Mouse (Mus musculus): Measurements from ENCODE around the gene Tmem63a. TPM values are rescaled to one million over a fixed set of nuclear protein-coding genes. Genes with fewer than 3 reads are reported as not detected.
A peak's percentile ranks its signal among the peaks of the same experiment; 100 is the strongest.

Tmem63a gene
- polyA plus RNA-seq, 1 experiment from 2014 or later: 9.3 TPM

DNA sequence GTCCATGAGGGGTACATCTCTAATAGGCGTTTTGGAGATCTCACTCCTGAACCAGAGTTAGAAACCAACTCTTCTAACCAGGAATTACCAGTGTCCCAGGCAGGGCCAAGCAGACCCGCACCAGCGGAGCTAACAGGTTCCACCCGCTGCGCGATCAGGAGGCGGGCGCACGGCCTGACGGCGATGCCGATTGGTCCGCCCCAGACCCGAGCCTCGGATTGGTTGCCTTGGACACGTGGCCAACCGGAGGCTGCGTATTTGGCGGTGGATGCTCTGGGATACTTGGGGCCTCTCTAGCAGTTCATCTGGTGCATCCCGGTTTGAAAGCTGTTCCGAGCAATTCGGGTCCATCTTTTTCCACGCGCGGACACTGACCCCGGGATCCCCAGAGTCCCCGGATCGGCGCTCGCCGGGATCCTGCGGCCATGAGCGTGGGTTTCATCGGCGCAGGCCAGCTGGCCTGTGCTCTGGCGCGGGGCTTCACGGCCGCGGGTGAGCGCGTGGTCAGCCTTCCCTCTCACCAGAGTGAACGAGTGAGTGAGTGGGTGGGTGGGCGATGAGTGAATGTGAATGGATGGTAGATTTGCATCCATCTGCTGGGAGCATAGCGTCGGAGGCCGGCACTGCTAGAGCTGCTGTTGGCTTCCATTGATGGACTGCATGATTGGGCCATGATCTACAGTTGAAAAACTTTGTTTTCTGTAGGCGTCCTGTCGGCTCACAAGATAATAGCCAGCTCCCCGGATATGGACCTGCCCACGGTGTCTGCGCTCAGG is 37.9 kb upstream of the Tmem63a start, which contains the start of gene Pycr2:
Gene Pycr2, plus strand, starts transcription at position 255 of the 776 bp plus-strand sequence.
- Histone ChIP-seq H3K9me3 (ENCODE audit: control insufficient read depth, low read length) (no peaks in the 10 kb centered on the region), H3K4me2 (ENCODE audit: low read length) (peak within 1 kb of the TSS; percentile 92), H3K4me3 (ENCODE audit: control insufficient read depth in 1 of 2, insufficient read depth in 1 of 2, low read depth in 1 of 2, low read length in 2 of 2) (peak within 1 kb of the TSS; percentile 77 to 95), H3K4me1 (ENCODE audit: control insufficient read depth in 2 of 2, insufficient read depth in 2 of 2, low read length in 2 of 2) (peaks cover 8 to 15% of the 10 kb centered on the region in 2 experiments), H3K9ac (ENCODE audit: low read length) (peak within 1 kb of the TSS; percentile 86), H3K27me3 (ENCODE audit: control insufficient read depth, insufficient read depth, low read length) (no peaks in the 10 kb centered on the region), H3K27ac (replicated peaks in 1 of 2; ENCODE audit: control insufficient read depth in 1 of 2, insufficient read depth in 1 of 2, low read depth in 2 of 2, low read length in 2 of 2) (peak within 1 kb of the TSS; percentile 58 to 69), H3K36me3 (ENCODE audit: control insufficient read depth, insufficient read depth, low read length) (peaks cover 28% of the 10 kb centered on the region)
- ATAC-seq (ENCODE audit: insufficient number of reproducible peaks, insufficient read depth, low FRiP score, low read depth): peak; percentile 98
- under 1% methylated on average over 52 of the region's 52 CpGs for WGBS

DNA sequence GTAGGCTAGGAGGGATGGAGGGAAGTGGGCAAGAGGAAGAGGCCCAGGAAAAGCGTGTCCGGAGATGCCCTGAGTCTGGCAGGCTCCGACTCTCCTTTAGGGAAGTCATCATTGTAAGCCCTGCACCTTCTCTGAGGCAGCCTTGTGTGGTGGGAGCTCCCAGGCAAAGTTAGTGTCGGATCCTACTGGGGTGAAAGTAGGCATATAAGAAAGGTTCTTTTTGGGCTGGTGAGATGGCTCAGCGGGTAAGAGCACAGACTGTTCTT is 37.4 kb upstream of the Tmem63a start:
- H3K4me1 ChIP-seq (ENCODE audit: control insufficient read depth in 2 of 2, insufficient read depth in 2 of 2, low read length in 2 of 2): peaks cover 8 to 15% of the 10 kb centered on the region in 2 experiments
- peak overlapping the region; percentile 86 for H3K9ac ChIP-seq (ENCODE audit: low read length)
- ATAC-seq (ENCODE audit: insufficient number of reproducible peaks, insufficient read depth, low FRiP score, low read depth): no peak
- H3K36me3 ChIP-seq (ENCODE audit: control insufficient read depth, insufficient read depth, low read length): peaks cover 28% of the 10 kb centered on the region
- H3K9me3 ChIP-seq (ENCODE audit: control insufficient read depth, low read length): no peaks in the 10 kb centered on the region
- H3K27ac ChIP-seq (replicated peaks in 1 of 2; ENCODE audit: control insufficient read depth in 1 of 2, insufficient read depth in 1 of 2, low read depth in 2 of 2, low read length in 2 of 2): peak overlapping the region; percentile 58 to 69; a peak in 2 of 4 replicates
- peak overlapping the region; percentile 92 for H3K4me2 ChIP-seq (ENCODE audit: low read length)
- peak overlapping the region; percentile 77 to 95 for H3K4me3 ChIP-seq (ENCODE audit: control insufficient read depth in 1 of 2, insufficient read depth in 1 of 2, low read depth in 1 of 2, low read length in 2 of 2)
- no peaks in the 10 kb centered on the region for H3K27me3 ChIP-seq (ENCODE audit: control insufficient read depth, insufficient read depth, low read length)
- WGBS: 5% methylated on average over 5 of the region's 5 CpGs

DNA sequence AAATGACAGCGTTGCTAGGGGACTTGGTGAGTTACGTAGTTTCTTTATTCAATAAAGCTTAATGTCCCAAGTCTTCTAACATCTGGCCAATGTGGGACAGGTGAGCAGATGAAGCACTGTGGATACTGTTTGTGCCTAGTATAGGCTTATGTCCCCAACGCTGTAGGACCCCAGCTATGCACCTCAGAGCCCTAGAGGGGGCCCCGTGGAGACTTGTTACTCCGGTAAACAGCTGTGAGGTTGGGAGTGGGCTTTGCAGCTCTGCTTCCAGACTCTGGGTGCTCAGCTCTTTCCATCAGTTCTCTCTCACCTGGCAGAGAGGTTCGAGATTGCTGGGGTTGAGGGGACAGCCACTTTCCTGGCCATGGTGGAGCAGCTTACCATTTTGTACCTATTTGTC is 36.8 kb upstream of the Tmem63a start:
- H3K4me1 ChIP-seq (ENCODE audit: control insufficient read depth in 2 of 2, insufficient read depth in 2 of 2, low read length in 2 of 2): peaks cover 8 to 15% of the 10 kb centered on the region in 2 experiments
- WGBS: 70% methylated on average over 6 of the region's 6 CpGs
- H3K9me3 ChIP-seq (ENCODE audit: control insufficient read depth, low read length): no peaks in the 10 kb centered on the region
- peaks cover 28% of the 10 kb centered on the region for H3K36me3 ChIP-seq (ENCODE audit: control insufficient read depth, insufficient read depth, low read length)
- peak overlapping the region in 1 of 2 experiments; percentile 77; a peak in 1 of 4 replicates for H3K4me3 ChIP-seq (ENCODE audit: control insufficient read depth in 1 of 2, insufficient read depth in 1 of 2, low read depth in 1 of 2, low read length in 2 of 2)
- ATAC-seq (ENCODE audit: insufficient number of reproducible peaks, insufficient read depth, low FRiP score, low read depth): no peak
- no peak overlapping the region for H3K27ac ChIP-seq (replicated peaks in 1 of 2; ENCODE audit: control insufficient read depth in 1 of 2, insufficient read depth in 1 of 2, low read depth in 2 of 2, low read length in 2 of 2)
- H3K4me2 ChIP-seq (ENCODE audit: low read length): peak overlapping the region; percentile 92
- no peaks in the 10 kb centered on the region for H3K27me3 ChIP-seq (ENCODE audit: control insufficient read depth, insufficient read depth, low read length)
- peak overlapping the region; percentile 86; the same call in 1 of the 2 replicates for H3K9ac ChIP-seq (ENCODE audit: low read length)

DNA sequence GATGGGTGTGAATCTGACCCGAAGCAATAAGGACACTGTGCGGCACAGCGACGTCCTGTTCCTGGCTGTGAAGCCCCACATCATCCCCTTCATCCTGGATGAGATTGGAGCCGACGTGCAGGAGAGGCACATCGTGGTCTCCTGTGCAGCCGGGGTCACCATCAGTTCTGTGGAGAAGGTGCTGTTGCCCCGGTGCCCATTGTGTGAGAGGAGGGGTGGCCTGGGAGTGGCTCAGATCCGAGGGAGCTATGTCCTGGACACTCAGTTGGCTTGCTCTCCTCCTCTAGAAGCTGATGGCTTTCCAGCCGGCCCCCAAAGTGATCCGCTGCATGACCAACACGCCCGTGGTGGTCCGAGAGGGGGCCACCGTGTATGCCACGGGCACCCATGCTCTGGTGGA is 36.3 kb upstream of the Tmem63a start:
- H3K27ac ChIP-seq (replicated peaks in 1 of 2; ENCODE audit: control insufficient read depth in 1 of 2, insufficient read depth in 1 of 2, low read depth in 2 of 2, low read length in 2 of 2): no peak overlapping the region
- peaks cover 28% of the 10 kb centered on the region for H3K36me3 ChIP-seq (ENCODE audit: control insufficient read depth, insufficient read depth, low read length)
- no peak overlapping the region for H3K4me2 ChIP-seq (ENCODE audit: low read length)
- ATAC-seq (ENCODE audit: insufficient number of reproducible peaks, insufficient read depth, low FRiP score, low read depth): no peak
- H3K27me3 ChIP-seq (ENCODE audit: control insufficient read depth, insufficient read depth, low read length): no peaks in the 10 kb centered on the region
- H3K4me1 ChIP-seq (ENCODE audit: control insufficient read depth in 2 of 2, insufficient read depth in 2 of 2, low read length in 2 of 2): peaks cover 8 to 15% of the 10 kb centered on the region in 2 experiments
- H3K9me3 ChIP-seq (ENCODE audit: control insufficient read depth, low read length): no peaks in the 10 kb centered on the region
- 90% methylated on average over 17 of the region's 17 CpGs for WGBS
- H3K4me3 ChIP-seq (ENCODE audit: control insufficient read depth in 1 of 2, insufficient read depth in 1 of 2, low read depth in 1 of 2, low read length in 2 of 2): no peak overlapping the region
- no peak overlapping the region for H3K9ac ChIP-seq (ENCODE audit: low read length)

DNA sequence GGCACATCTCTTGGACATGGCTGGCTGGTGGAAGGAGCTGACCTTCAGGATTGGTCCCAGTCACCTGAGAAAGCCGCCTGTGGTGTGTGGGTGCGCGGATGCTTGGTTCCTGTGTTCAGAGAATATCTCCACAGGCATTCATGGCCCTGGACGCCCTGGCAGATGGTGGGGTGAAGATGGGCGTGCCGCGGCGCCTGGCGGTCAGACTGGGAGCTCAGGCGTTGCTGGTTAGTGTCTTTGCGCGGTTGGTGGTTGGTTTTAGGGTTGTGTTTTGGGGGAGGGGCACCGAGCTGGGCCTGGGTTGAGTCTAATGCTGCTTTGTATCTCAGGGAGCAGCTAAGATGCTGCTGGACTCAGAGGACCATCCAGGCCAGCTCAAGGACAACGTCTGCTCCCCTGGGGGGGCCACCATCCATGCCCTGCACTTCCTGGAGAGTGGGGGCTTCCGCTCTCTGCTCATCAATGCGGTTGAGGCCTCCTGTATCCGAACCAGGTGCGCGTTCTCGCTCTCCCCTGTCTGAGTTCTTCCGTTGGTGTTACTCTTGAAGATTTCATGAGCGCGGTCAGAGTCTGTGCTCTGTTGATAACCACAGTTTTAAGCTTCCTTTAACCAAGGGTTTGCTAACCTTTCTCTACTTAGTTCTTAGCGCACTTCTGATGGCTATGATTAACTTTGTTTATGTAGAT is 35.5 kb upstream of the Tmem63a start:
- no peak for ATAC-seq (ENCODE audit: insufficient number of reproducible peaks, insufficient read depth, low FRiP score, low read depth)
- Histone ChIP-seq H3K27ac (replicated peaks in 1 of 2; ENCODE audit: control insufficient read depth in 1 of 2, insufficient read depth in 1 of 2, low read depth in 2 of 2, low read length in 2 of 2) (no peak overlapping the region), H3K9ac (ENCODE audit: low read length) (no peak overlapping the region), H3K36me3 (ENCODE audit: control insufficient read depth, insufficient read depth, low read length) (peaks cover 28% of the 10 kb centered on the region), H3K4me3 (ENCODE audit: control insufficient read depth in 1 of 2, insufficient read depth in 1 of 2, low read depth in 1 of 2, low read length in 2 of 2) (no peak overlapping the region), H3K4me2 (ENCODE audit: low read length) (no peak overlapping the region), H3K27me3 (ENCODE audit: control insufficient read depth, insufficient read depth, low read length) (no peaks in the 10 kb centered on the region), H3K9me3 (ENCODE audit: control insufficient read depth, low read length) (no peaks in the 10 kb centered on the region), H3K4me1 (ENCODE audit: control insufficient read depth in 2 of 2, insufficient read depth in 2 of 2, low read length in 2 of 2) (peaks cover 8 to 15% of the 10 kb centered on the region in 2 experiments)
- WGBS: 90% methylated on average over 24 of the region's 24 CpGs

DNA sequence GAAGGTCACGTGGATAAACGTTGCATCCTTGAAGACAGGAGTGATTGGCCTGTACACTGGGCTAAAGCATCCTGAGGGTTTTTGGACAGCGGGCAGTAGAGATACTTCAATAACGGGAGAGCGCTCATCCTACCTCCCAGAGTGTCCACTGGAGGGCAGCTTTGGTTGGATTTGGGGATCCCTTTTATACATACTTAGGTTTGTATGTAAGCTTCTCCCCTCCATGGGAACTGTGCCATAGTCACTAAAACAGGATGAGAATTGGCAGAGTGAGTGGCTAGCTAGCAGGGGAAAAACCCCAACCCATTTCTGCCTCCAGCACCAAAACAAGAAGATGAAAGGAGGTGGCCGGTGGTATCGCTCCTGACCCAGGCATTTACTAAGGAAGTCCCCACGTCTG is 31.0 kb upstream of the Tmem63a start:
- Histone ChIP-seq H3K4me1 (ENCODE audit: control insufficient read depth in 2 of 2, insufficient read depth in 2 of 2, low read length in 2 of 2) (peaks cover 6 to 8% of the 10 kb centered on the region in 2 experiments; a peak in 3 of 4 replicates), H3K4me2 (ENCODE audit: low read length) (peak overlapping the region; percentile 50), H3K27ac (replicated peaks in 1 of 2; ENCODE audit: control insufficient read depth in 1 of 2, insufficient read depth in 1 of 2, low read depth in 2 of 2, low read length in 2 of 2) (no peak overlapping the region), H3K9me3 (ENCODE audit: control insufficient read depth, low read length) (no peaks in the 10 kb centered on the region), H3K9ac (ENCODE audit: low read length) (no peak overlapping the region), H3K27me3 (ENCODE audit: control insufficient read depth, insufficient read depth, low read length) (no peaks in the 10 kb centered on the region), H3K36me3 (ENCODE audit: control insufficient read depth, insufficient read depth, low read length) (peaks cover 26% of the 10 kb centered on the region), H3K4me3 (ENCODE audit: control insufficient read depth in 1 of 2, insufficient read depth in 1 of 2, low read depth in 1 of 2, low read length in 2 of 2) (no peak overlapping the region)
- WGBS: 40% methylated on average over 8 of the region's 8 CpGs
- no peak for ATAC-seq (ENCODE audit: insufficient number of reproducible peaks, insufficient read depth, low FRiP score, low read depth)

DNA sequence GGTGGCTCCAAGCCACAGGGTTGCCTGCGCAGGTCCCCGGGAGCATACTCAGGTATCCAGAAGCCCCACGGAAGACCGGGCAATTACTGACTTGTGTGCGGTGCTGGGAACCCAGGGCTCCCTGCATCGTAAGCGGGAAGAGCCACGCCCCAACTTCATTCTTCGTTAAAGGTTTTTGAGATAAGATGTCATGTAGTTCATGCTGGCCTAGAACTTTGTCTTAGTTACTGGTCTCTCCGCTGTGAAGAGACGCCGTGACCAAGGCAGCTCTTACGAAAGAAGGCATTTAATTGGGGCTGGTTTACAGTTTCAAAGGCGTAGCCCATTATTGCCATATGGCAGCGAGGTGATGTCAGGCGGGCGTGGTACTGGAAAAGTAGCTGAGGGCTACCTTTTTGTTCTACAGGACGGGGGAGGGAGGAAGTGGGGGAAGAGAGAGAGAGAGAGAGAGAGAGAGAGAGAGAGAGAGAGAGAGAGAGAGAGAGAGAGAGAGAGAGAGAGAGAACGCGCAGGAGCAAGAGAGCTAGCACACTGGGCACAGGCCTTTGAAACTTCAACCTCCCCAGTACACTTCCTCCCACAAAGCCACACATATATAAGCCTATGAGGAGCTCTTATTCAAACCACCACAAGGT is 30.4 kb upstream of the Tmem63a start:
- no peak overlapping the region for H3K4me3 ChIP-seq (ENCODE audit: control insufficient read depth in 1 of 2, insufficient read depth in 1 of 2, low read depth in 1 of 2, low read length in 2 of 2)
- peaks cover 19% of the 10 kb centered on the region for H3K36me3 ChIP-seq (ENCODE audit: control insufficient read depth, insufficient read depth, low read length)
- H3K9me3 ChIP-seq (ENCODE audit: control insufficient read depth, low read length): no peaks in the 10 kb centered on the region
- no peak overlapping the region for H3K9ac ChIP-seq (ENCODE audit: low read length)
- no peaks in the 10 kb centered on the region for H3K27me3 ChIP-seq (ENCODE audit: control insufficient read depth, insufficient read depth, low read length)
- no peak for ATAC-seq (ENCODE audit: insufficient number of reproducible peaks, insufficient read depth, low FRiP score, low read depth)
- 45% methylated on average over 20 of the region's 20 CpGs for WGBS
- H3K4me2 ChIP-seq (ENCODE audit: low read length): peak overlapping the region; percentile 50
- H3K27ac ChIP-seq (replicated peaks in 1 of 2; ENCODE audit: control insufficient read depth in 1 of 2, insufficient read depth in 1 of 2, low read depth in 2 of 2, low read length in 2 of 2): no peak overlapping the region
- peaks cover 6 to 8% of the 10 kb centered on the region in 2 experiments; a peak in 3 of 4 replicates for H3K4me1 ChIP-seq (ENCODE audit: control insufficient read depth in 2 of 2, insufficient read depth in 2 of 2, low read length in 2 of 2)
